Mouse (Mus musculus): Measurements from ENCODE around the gene Tdrd3. TPM values are rescaled to one million over a fixed set of nuclear protein-coding genes. Genes with fewer than 3 reads are reported as not detected.

The Tdrd3 gene
- polyA plus RNA-seq, 1 experiment from 2014 or later, result 46.8 TPM

- 92% methylated on average over 4 of the region's 4 CpGs for WGBS
- no peak for ATAC-seq (ENCODE audit: low read depth)
- no peak overlapping the region for H3K4me3 ChIP-seq (ENCODE audit: low read depth, low read length)
- no peaks in the 10 kb centered on the region for H3K27me3 ChIP-seq (ENCODE audit: control insufficient read depth, insufficient read depth, low read length)
- no peak overlapping the region for H3K27ac ChIP-seq (ENCODE audit: low read depth, low read length)
- H3K36me3 ChIP-seq (ENCODE audit: control insufficient read depth, insufficient read depth, low read length), result no peaks in the 10 kb centered on the region
- no peaks in the 10 kb centered on the region for H3K4me1 ChIP-seq (ENCODE audit: control insufficient read depth, insufficient read depth, low read length)
- H3K9me3 ChIP-seq (ENCODE audit: control insufficient read depth, low read length), result no peaks in the 10 kb centered on the region
- H3K4me2 ChIP-seq (ENCODE audit: low read depth, low read length), result no peak overlapping the region
- no peak overlapping the region for H3K9ac ChIP-seq (replicated peaks; ENCODE audit: low read depth, low read length)
Measured at GRCm38 (mm10) chr14:87517381-87517780, 100.9 kb downstream of the Tdrd3 start.

DNA sequence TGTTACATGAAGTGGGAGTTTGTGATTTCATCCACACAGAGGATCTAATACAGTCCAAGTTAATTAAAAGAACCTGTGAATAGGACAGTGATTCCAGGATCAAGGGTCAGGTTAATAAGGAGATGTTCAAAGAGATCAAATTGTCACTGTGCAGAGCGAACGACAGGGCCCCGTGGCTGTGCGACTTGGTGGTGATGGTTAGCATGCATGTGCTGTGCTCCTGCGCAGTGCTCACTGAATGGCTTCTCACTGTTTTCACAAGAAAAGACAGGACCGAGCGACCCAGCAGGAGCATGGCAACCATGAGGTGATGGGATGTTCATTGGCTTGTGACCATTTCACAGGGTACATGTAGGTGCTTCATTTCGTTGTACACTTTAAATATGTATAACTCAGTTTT is 115.4 kb downstream of the Tdrd3 start:
- WGBS, result 94% methylated on average over 8 of the region's 8 CpGs
- Histone ChIP-seq H3K4me3 (ENCODE audit: low read depth, low read length) (no peak overlapping the region), H3K9ac (replicated peaks; ENCODE audit: low read depth, low read length) (no peak overlapping the region), H3K36me3 (ENCODE audit: control insufficient read depth, insufficient read depth, low read length) (no peaks in the 10 kb centered on the region), H3K9me3 (ENCODE audit: control insufficient read depth, low read length) (no peaks in the 10 kb centered on the region), H3K4me2 (ENCODE audit: low read depth, low read length) (no peak overlapping the region), H3K4me1 (ENCODE audit: control insufficient read depth, insufficient read depth, low read length) (no peaks in the 10 kb centered on the region), H3K27ac (ENCODE audit: low read depth, low read length) (no peak overlapping the region), H3K27me3 (ENCODE audit: control insufficient read depth, insufficient read depth, low read length) (no peaks in the 10 kb centered on the region)
- no peak for ATAC-seq (ENCODE audit: low read depth)

GRCm38 (mm10) chr14:87537127-87537819 is 120.8 kb downstream of the Tdrd3 start:
- 68% methylated on average over 4 of the region's 4 CpGs for WGBS
- H3K27ac ChIP-seq (ENCODE audit: low read depth, low read length), result no peak overlapping the region
- no peak overlapping the region for H3K4me3 ChIP-seq (ENCODE audit: low read depth, low read length)
- no peak overlapping the region for H3K9ac ChIP-seq (replicated peaks; ENCODE audit: low read depth, low read length)
- H3K4me2 ChIP-seq (ENCODE audit: low read depth, low read length), result no peak overlapping the region
- H3K36me3 ChIP-seq (ENCODE audit: control insufficient read depth, insufficient read depth, low read length), result no peaks in the 10 kb centered on the region
- H3K9me3 ChIP-seq (ENCODE audit: control insufficient read depth, low read length), result no peaks in the 10 kb centered on the region
- no peaks in the 10 kb centered on the region for H3K27me3 ChIP-seq (ENCODE audit: control insufficient read depth, insufficient read depth, low read length)
- ATAC-seq (ENCODE audit: low read depth), result peak; percentile 54; the same call in 1 of the 2 replicates
- H3K4me1 ChIP-seq (ENCODE audit: control insufficient read depth, insufficient read depth, low read length), result no peaks in the 10 kb centered on the region

- H3K27ac ChIP-seq (ENCODE audit: low read depth, low read length), result no peak overlapping the region
- H3K4me1 ChIP-seq (ENCODE audit: control insufficient read depth, insufficient read depth, low read length), result no peaks in the 10 kb centered on the region
- no peak overlapping the region for H3K9ac ChIP-seq (replicated peaks; ENCODE audit: low read depth, low read length)
- ATAC-seq (ENCODE audit: low read depth), result no peak
- no peak overlapping the region for H3K4me3 ChIP-seq (ENCODE audit: low read depth, low read length)
- no peaks in the 10 kb centered on the region for H3K27me3 ChIP-seq (ENCODE audit: control insufficient read depth, insufficient read depth, low read length)
- no peaks in the 10 kb centered on the region for H3K9me3 ChIP-seq (ENCODE audit: control insufficient read depth, low read length)
- 94% methylated on average over 6 of the region's 6 CpGs for WGBS
- no peaks in the 10 kb centered on the region for H3K36me3 ChIP-seq (ENCODE audit: control insufficient read depth, insufficient read depth, low read length)
- no peak overlapping the region for H3K4me2 ChIP-seq (ENCODE audit: low read depth, low read length)
Measured at GRCm38 (mm10) chr14:87549986-87550385, 133.5 kb downstream of the Tdrd3 start.

GRCm38 (mm10) chr14:87552211-87552610 is 135.8 kb downstream of the Tdrd3 start:
- no peaks in the 10 kb centered on the region for H3K27me3 ChIP-seq (ENCODE audit: control insufficient read depth, insufficient read depth, low read length)
- no peaks in the 10 kb centered on the region for H3K4me1 ChIP-seq (ENCODE audit: control insufficient read depth, insufficient read depth, low read length)
- H3K9me3 ChIP-seq (ENCODE audit: control insufficient read depth, low read length), result no peaks in the 10 kb centered on the region
- no peak overlapping the region for H3K4me3 ChIP-seq (ENCODE audit: low read depth, low read length)
- no peaks in the 10 kb centered on the region for H3K36me3 ChIP-seq (ENCODE audit: control insufficient read depth, insufficient read depth, low read length)
- ATAC-seq (ENCODE audit: low read depth), result no peak
- H3K4me2 ChIP-seq (ENCODE audit: low read depth, low read length), result no peak overlapping the region
- H3K27ac ChIP-seq (ENCODE audit: low read depth, low read length), result no peak overlapping the region
- H3K9ac ChIP-seq (replicated peaks; ENCODE audit: low read depth, low read length), result no peak overlapping the region
- 70% methylated on average over 3 of the region's 3 CpGs for WGBS

GRCm38 (mm10) chr14:87563841-87564240 is 147.4 kb downstream of the Tdrd3 start:
- H3K9ac ChIP-seq (replicated peaks; ENCODE audit: low read depth, low read length), result no peak overlapping the region
- no peak overlapping the region for H3K4me3 ChIP-seq (ENCODE audit: low read depth, low read length)
- WGBS, result 59% methylated on average over 9 of the region's 9 CpGs
- H3K27me3 ChIP-seq (ENCODE audit: control insufficient read depth, insufficient read depth, low read length), result no peaks in the 10 kb centered on the region
- H3K4me2 ChIP-seq (ENCODE audit: low read depth, low read length), result no peak overlapping the region
- H3K4me1 ChIP-seq (ENCODE audit: control insufficient read depth, insufficient read depth, low read length), result 0 out of 2 replicates have a peak, but pooled peaks cover 3% of the 10 kb centered on the region
- no peaks in the 10 kb centered on the region for H3K36me3 ChIP-seq (ENCODE audit: control insufficient read depth, insufficient read depth, low read length)
- H3K27ac ChIP-seq (ENCODE audit: low read depth, low read length), result no peak overlapping the region
- no peaks in the 10 kb centered on the region for H3K9me3 ChIP-seq (ENCODE audit: control insufficient read depth, low read length)
- no peak for ATAC-seq (ENCODE audit: low read depth)

DNA sequence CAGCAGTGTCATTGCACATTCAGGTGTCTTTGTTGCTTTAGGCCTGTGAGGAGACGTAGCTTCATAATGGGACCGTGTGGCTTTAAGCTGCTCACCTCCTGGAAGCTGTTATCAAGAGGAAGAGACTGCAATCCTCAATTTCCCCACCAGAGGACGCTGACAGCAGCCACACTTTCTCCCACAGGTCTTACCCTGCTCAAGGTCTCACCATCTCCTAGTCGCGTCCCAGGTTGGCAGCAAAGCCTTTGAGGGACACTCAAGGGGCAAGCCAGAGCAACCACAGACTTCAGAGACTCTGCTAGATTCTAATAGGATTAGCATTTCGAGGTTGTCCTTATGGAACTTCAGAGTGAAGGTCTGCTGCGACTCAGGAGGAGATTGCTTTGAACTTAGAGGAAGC is 149.8 kb downstream of the Tdrd3 start:
- no peak for ATAC-seq (ENCODE audit: low read depth)
- 29% methylated on average over 7 of the region's 7 CpGs for WGBS
- no peak overlapping the region for H3K4me3 ChIP-seq (ENCODE audit: low read depth, low read length)
- H3K27me3 ChIP-seq (ENCODE audit: control insufficient read depth, insufficient read depth, low read length), result no peaks in the 10 kb centered on the region
- no peak overlapping the region for H3K9ac ChIP-seq (replicated peaks; ENCODE audit: low read depth, low read length)
- 0 out of 2 replicates have a peak, but pooled peaks cover 3% of the 10 kb centered on the region for H3K4me1 ChIP-seq (ENCODE audit: control insufficient read depth, insufficient read depth, low read length)
- H3K4me2 ChIP-seq (ENCODE audit: low read depth, low read length), result no peak overlapping the region
- no peak overlapping the region for H3K27ac ChIP-seq (ENCODE audit: low read depth, low read length)
- no peaks in the 10 kb centered on the region for H3K9me3 ChIP-seq (ENCODE audit: control insufficient read depth, low read length)
- H3K36me3 ChIP-seq (ENCODE audit: control insufficient read depth, insufficient read depth, low read length), result no peaks in the 10 kb centered on the region

- H3K4me2 ChIP-seq (ENCODE audit: low read depth, low read length), result no peak overlapping the region
- peak; percentile 42; the same call in 1 of the 2 replicates for ATAC-seq (ENCODE audit: low read depth)
- H3K4me1 ChIP-seq (ENCODE audit: control insufficient read depth, insufficient read depth, low read length), result 0 out of 2 replicates have a peak, but pooled peaks cover 3% of the 10 kb centered on the region
- H3K4me3 ChIP-seq (ENCODE audit: low read depth, low read length), result no peak overlapping the region
- H3K9me3 ChIP-seq (ENCODE audit: control insufficient read depth, low read length), result no peaks in the 10 kb centered on the region
- no peak overlapping the region for H3K27ac ChIP-seq (ENCODE audit: low read depth, low read length)
- no peak overlapping the region for H3K9ac ChIP-seq (replicated peaks; ENCODE audit: low read depth, low read length)
- no peaks in the 10 kb centered on the region for H3K36me3 ChIP-seq (ENCODE audit: control insufficient read depth, insufficient read depth, low read length)
- WGBS, result 22% methylated on average over 3 of the region's 3 CpGs
- no peaks in the 10 kb centered on the region for H3K27me3 ChIP-seq (ENCODE audit: control insufficient read depth, insufficient read depth, low read length)
Measured at GRCm38 (mm10) chr14:87567034-87567461, 150.6 kb downstream of the Tdrd3 start.

DNA sequence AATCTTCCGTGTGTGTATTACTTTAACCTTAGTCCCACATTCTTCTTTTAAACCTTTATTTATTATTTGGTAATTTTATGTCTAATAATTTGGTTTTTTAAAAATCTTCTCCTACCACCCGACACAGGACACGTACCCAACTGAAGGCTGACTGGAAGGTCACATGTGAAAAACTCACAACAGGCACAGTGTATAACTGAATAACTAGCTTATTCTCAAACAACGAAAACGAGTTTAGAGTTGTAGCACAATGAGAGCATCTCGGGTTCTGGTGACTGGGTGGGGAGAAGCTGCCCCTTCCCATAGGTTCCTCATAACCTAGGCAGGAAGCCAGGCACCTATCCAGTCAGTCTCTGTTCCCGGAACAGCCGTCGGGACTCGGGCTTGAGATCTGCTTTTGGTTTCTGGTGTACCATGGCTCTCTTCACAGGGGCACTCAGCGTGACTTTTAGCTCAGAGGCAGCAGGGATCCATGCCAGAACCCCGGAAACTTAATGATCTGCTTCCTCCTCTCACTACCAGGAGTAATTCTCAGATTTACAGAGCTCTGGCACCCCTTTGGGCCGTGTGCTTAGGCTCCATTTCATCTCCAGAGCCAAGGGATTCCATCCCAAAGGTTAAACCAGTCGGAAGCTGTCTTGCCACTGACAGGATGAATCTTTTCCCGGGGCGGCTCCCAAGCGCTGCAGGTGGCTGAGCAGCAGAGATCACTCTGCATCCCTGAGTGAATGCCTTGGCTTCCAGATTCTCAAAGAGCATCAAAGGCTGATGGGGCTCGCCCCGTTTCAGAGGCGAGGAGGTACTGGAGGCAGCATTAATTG is 151.4 kb downstream of the Tdrd3 start:
- Histone ChIP-seq H3K4me2 (ENCODE audit: low read depth, low read length) (peak overlapping the region; percentile 58), H3K4me3 (ENCODE audit: low read depth, low read length) (peak overlapping the region; percentile 33), H3K36me3 (ENCODE audit: control insufficient read depth, insufficient read depth, low read length) (no peaks in the 10 kb centered on the region), H3K9ac (replicated peaks; ENCODE audit: low read depth, low read length) (peak overlapping the region; percentile 28; the same call in 1 of the 2 replicates), H3K27me3 (ENCODE audit: control insufficient read depth, insufficient read depth, low read length) (no peaks in the 10 kb centered on the region), H3K4me1 (ENCODE audit: control insufficient read depth, insufficient read depth, low read length) (0 out of 2 replicates have a peak, but pooled peaks cover 3% of the 10 kb centered on the region), H3K27ac (ENCODE audit: low read depth, low read length) (0 out of 2 replicates have a peak overlapping the region, but pooled peaks have one; percentile 2), H3K9me3 (ENCODE audit: control insufficient read depth, low read length) (no peaks in the 10 kb centered on the region)
- ATAC-seq (ENCODE audit: low read depth), result peak; percentile 55
- 19% methylated on average over 20 of the region's 20 CpGs for WGBS
